Mouse (Mus musculus) testis, postnatal 14 days (tissue): ENCODE data around the gene Gtf2a2.
"Not testable (repeated sequence)": the region's sequence is repeated elsewhere in the genome, so short reads cannot be mapped to it uniquely, and the experiment has no call there.

Experiments used
- DNase-seq: peaks from one replicate; pipeline ENCODE4 v3.0.0; 2021; ENCODE audit warnings: low spot score

Gene Gtf2a2

GRCm38 (mm10) chr9:70021610-70022009 lies 9.3 kb downstream of the Gtf2a2 start:
- DNase-seq: no peak

GRCm38 (mm10) chr9:70022083-70022482 lies 9.7 kb downstream of the Gtf2a2 start:
- DNase-seq: peak; percentile 34

DNA sequence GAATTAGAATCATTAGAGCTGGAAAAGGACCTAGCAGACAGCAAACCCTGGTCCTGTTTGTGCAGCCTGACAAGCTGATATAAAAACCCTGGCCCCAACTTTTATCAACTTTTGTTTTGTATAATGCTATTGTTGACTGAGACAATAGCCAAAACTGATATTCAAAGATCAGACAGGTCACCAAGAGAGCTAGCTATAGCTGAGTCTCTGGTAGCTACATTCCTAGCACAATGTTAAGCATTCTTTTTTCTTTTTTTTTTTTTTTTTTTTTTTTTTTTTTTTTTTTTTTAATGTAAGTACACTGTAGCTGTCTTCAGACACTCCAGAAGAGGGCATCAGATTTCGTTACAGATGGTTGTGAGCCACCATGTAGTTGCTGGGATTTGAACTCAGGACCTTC lies 11.3 kb downstream of the Gtf2a2 start:
- DNase-seq: not testable (repeated sequence)

DNA sequence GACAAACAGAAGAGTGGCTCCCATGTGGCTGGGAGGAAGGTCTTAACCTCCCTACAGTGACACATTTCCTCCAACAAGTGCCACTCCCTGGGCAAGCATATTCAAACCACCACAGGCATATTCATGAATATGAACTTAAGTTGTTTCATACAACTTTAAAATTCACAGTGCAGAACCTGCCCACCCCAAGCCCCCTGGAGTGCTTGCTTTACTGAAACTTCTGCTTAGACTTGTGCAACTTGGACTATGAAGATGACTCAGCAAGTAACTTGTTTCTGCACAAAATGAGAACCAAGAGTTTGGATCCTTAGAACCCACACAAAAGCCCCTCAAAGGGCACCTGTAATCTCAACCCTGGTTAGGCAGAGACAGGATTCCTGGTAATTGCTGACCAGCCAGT lies 12.3 kb downstream of the Gtf2a2 start:
- DNase-seq: no peak

GRCm38 (mm10) chr9:70025365-70026012 lies 13.1 kb downstream of the Gtf2a2 start:
- no peak for DNase-seq

DNA sequence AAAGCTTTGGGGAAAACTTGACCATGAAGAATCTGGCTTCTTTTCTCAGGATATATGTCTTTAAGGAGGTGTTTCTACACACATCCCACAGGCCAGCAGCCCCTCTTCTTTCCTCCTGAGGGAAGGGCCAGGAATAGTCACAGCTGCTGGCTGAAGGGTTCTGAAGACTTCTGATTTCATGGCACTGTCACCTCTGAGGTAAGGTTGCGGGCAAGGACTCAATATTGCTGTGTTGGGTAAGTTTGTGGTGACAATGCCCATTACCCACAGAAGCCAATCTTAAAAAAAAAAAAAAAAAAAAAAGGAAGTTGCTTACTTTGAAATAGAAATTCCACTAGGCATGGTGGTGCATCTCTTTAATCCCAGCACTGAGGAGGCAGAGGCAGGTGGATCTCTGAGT lies 19.8 kb downstream of the Gtf2a2 start:
- no peak for DNase-seq

- no peak for DNase-seq
These were observed 20.7 kb downstream of the Gtf2a2 start for GRCm38 (mm10) chr9:70033056-70033455.

DNA sequence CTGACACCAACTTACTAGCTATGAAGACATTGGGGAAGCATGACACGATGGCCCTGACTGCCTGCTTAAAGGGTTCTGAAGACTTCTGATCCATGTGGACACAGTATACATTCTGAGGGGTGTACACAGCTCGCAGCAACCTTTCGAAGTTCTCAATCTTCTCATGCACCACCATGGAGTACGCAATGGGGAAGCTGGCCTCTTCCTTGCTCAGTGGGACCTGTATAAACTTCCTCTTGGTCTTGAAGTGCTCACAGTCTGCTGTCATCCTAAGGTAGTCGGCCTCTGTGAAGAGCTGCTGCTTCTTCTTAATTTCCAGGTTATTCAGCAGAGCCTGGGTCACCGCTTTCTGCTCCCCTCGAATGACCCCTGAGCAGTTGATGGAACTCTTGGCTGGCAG lies 22.4 kb downstream of the Gtf2a2 start:
- no peak for DNase-seq

- no peak for DNase-seq
These were observed 24.3 kb downstream of the Gtf2a2 start for GRCm38 (mm10) chr9:70036646-70037045.

DNA sequence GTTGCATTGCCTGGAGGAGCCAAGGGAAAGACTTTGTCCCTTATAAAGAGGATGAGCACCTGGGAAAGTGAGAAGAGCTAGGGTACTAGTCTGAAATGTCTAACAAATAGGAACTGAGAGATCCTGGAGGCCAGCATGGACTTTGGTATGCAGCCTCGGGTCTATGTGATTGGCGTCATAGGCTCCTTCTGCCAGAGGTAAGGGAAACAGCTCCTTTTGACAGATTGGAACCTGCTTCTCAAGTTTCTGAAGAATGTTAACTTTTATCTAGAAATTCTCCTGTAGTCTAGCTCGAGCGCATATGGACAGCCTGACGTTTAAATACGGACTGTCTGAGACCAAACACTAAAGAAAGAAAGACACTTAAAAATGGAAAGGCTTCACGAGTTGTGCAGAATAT lies 25.6 kb downstream of the Gtf2a2 start, which contains the start of gene Gcnt3:
Gcnt3 (minus strand) TSS at position 101 of the 400 bp plus-strand sequence.
- no peak for DNase-seq

- DNase-seq: no peak
These were observed 27.4 kb downstream of the Gtf2a2 start for GRCm38 (mm10) chr9:70039597-70040385.

GRCm38 (mm10) chr9:70040570-70040969 lies 28.2 kb downstream of the Gtf2a2 start:
- peak; percentile 33 for DNase-seq

DNA sequence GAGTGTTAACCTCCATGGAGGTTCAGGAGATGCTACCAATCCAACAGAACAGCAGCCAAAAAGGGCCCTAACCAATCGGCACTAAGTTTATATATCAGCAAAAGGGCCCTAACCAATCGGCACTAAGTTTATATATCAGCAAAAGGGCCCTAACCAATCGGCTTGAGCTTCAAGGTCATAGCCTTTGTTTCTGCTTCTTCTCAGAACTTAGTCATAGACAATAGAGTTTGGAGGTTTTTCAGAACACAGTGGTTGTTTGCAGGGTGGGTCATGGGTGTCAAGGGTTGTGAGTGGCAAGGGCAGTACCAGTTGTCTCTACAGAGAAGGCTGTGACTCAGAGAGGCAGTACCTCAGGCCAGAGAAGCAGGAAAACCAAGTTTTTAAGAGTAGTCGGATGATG lies 29.8 kb downstream of the Gtf2a2 start:
- no peak for DNase-seq

DNA sequence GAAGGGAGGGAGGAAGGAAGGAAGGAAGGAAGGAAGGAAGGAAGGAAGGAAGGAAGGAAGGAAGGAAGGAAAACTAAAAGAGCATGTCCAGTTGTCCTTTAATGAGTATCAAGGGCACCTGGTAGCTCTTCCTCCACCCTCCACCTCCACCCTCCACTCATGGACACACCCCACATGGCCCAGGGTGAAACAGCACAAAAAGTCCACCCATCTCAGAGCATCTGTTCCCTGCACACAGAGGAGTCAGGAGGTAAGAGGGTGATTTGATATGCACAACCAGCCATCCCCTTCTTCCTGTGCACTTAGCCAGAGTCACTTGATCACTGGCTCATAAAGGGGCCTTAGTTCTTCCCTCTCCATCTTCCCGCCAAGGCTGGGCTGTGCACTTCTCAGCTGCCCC lies 30.6 kb downstream of the Gtf2a2 start:
- DNase-seq: no peak

- no peak for DNase-seq
These were observed 32.5 kb downstream of the Gtf2a2 start for GRCm38 (mm10) chr9:70044865-70045264.

DNA sequence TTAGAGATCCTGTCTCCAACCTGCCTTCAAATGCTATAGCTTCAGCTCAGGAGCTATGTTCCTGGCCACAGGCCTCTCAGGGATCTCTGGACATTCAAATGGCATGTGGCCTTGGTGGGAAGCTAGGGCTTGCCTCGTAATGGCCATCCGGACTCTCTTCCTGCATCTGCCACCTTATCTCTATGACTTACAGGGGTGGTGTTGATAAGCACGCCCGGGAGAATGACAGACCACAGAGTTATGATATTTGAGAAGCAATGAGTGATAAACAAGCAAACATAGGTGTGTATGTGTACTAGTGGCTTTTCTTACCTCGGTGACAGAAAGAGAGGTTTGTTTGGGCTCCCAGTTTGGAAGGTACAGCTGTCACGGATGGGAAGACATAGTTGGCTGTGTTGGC lies 33.9 kb downstream of the Gtf2a2 start:
- no peak for DNase-seq

DNA sequence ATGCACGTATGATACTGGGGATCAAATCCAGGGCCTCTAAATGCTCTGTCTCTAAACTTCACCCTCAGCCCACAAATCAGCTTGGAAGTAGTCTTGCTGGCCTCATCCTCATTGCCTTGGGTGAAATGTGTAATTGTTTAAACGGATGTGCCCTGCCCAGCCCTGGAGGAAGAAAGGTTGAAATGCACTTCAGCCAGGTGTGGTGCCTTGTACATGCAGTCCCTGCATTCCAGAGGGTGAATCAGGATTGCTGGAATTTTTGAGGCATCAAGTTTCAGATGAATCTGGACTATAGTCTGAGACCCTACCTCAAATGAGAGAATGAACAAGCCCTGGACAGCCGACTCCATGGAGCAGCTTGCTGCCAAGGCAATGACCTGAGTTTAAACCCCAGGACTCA lies 35.5 kb downstream of the Gtf2a2 start:
- DNase-seq: no peak

GRCm38 (mm10) chr9:70048280-70048679 lies 35.9 kb downstream of the Gtf2a2 start:
- no peak for DNase-seq

GRCm38 (mm10) chr9:70048751-70049415 lies 36.5 kb downstream of the Gtf2a2 start:
- DNase-seq: no peak

- no peak for DNase-seq
These were observed 37.0 kb downstream of the Gtf2a2 start for GRCm38 (mm10) chr9:70049416-70049783.

- DNase-seq: no peak
These were observed 37.5 kb downstream of the Gtf2a2 start for GRCm38 (mm10) chr9:70049839-70050238.

DNA sequence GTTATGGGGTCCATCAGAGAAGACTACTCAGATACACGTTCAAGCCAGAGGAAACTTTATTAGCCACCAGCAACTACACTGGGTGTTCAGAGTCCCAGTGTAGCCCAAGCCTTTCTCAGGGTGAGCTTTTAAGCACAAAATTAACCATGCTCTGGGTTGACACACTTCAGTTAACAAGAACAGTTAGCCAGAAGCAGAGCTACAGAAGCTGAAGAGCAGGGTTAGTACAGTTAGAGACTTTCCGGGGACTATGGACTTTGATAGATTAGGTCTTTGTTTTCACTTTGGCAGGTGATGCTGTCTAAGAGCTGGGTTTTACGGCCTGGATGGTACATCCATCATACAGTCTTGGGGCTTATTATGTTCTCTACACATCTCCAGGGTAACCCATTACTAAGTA lies 40.4 kb downstream of the Gtf2a2 start:
- DNase-seq: no peak

DNA sequence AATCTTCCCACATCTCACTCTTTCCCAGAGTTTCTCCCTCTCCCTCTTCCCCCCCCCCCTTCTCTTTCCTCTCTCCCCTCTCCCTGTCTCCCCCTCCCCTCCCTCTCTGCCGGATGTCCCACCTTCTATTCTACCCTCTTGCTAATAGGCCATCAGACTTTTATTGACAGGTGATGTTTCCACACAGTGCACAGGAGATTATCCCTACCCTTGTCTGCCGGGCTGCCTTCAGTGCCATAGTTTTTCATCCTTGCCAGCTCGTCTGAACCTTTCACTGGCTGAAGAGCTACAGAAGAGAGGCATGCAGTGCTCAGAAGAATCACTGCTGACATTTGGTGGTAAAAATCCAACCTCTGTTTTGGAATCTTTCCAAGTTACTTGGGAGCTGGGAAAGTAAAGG lies 41.1 kb downstream of the Gtf2a2 start:
- DNase-seq: no peak
